Mouse (Mus musculus): ENCODE results near the gene Coq7.

GRCm38 (mm10) chr7:118498984-118499783, 34.0 kb downstream of the Coq7 start:
- no peak for TF ChIP-seq RCOR1 (IDR thresholded peaks at IDR 0.05; ENCODE audit: low read depth, low read length)
- no peak for TF ChIP-seq EP300 (IDR thresholded peaks at IDR 0.05; ENCODE audit: low read depth in 1 of 2, low read length in 2 of 2)
- no peak for TF ChIP-seq POLR2A (IDR thresholded peaks at IDR 0.05; ENCODE audit: control insufficient read depth in 1 of 2, insufficient read depth in 1 of 2, low read depth in 1 of 2, low read length in 2 of 2, poor library complexity in 1 of 2)
- TF ChIP-seq ZKSCAN1 (IDR thresholded peaks at IDR 0.05; ENCODE audit: low read depth, low read length) = no peak
- no peak for TF ChIP-seq ELF1 (IDR thresholded peaks at IDR 0.05; ENCODE audit: low read depth, low read length)
